In the genomic region with DNA sequence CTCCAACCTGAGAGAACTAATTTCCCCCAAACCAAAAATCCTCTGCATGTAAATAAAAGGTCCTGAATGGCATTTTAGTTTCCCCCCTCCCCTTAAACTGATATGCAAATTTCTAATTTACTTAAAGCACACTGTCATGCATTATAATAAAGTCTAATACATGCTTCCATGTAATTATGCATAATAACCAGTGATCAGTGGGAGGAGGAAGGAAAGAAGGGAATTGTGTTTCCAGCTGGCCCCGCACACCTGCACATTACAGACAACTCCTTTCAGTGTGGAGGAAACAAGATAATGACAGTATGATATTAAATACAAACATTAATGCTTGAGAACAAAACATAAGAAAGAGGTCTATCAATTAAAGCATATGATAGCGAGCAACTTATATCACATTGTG, we compare ENCODE assay signal across 23 mouse cellular contexts.
DNase-seq lines count a peak whose midpoint lies in the region; ATAC-seq and TF ChIP-seq lines count a peak whose summit lies in the region.
"Had no signal": no experiment of that assay in that cellular context is flagged by ENCODE, and none has a peak within 500 bp of the region (broad histone marks: within the 10 kb centered on the region; RNA-seq: fewer than 3 reads in every experiment).

No protein-coding gene starts in this region.

- no peak overlapping the region for H3K4me3 ChIP-seq in forebrain, embryonic 14.5 days (ENCODE audit: low read depth, low read length)
- H3K4me3 ChIP-seq in forebrain, postnatal 0 days (ENCODE audit: low read depth, low read length): no peak overlapping the region
- no peak overlapping the region for H3K4me3 ChIP-seq in midbrain, embryonic 13.5 days (replicated peaks)
- H3K4me3 ChIP-seq in midbrain, embryonic 10.5 days: no peak overlapping the region
- H3K4me3 ChIP-seq in forebrain, embryonic 16.5 days (replicated peaks; ENCODE audit: low read length): no peak overlapping the region
- H3K4me3 ChIP-seq: heart, embryonic 12.5 days; heart, embryonic 15.5 days; hindbrain, embryonic 10.5 days had no signal

- DNase-seq in forebrain, embryonic 14.5 days (ENCODE audit: low spot score): peak; percentile 24
- no peak for DNase-seq in forebrain, postnatal 0 days
- no peak for DNase-seq in midbrain, embryonic 10.5 days (ENCODE audit: low spot score)
- no peak for DNase-seq in spleen, postnatal 10 days (ENCODE audit: low spot score in 2 of 2)
- DNase-seq: adrenal gland, adult 8-10 months; adrenal gland, postnatal 25 days; cerebellum, adult 18-20 months; cerebellum, adult 9-10 months; cerebellum, postnatal 14 days; gastrocnemius, postnatal 25 days; heart, adult 18-20 months; heart, postnatal 10 days; heart, postnatal 36 days; kidney, adult 18-20 months had no signal

- H3K9me3 ChIP-seq in forebrain, embryonic 14.5 days (replicated peaks; ENCODE audit: control insufficient read depth, low read length): no peaks in the 10 kb centered on the region
- H3K9me3 ChIP-seq in forebrain, postnatal 0 days (ENCODE audit: low read length): no peaks in the 10 kb centered on the region
- H3K9me3 ChIP-seq in midbrain, embryonic 13.5 days: no peaks in the 10 kb centered on the region
- no peaks in the 10 kb centered on the region for H3K9me3 ChIP-seq in midbrain, embryonic 10.5 days (replicated peaks)
- H3K9me3 ChIP-seq in forebrain, embryonic 16.5 days (ENCODE audit: control insufficient read depth, low read length): no peaks in the 10 kb centered on the region
- H3K9me3 ChIP-seq: heart, embryonic 12.5 days; heart, embryonic 15.5 days; hindbrain, embryonic 10.5 days had no signal

- no peak for TF ChIP-seq CTCF in forebrain, postnatal 0 days (IDR thresholded peaks at IDR 0.05; ENCODE audit: low read depth)

- no peak overlapping the region for H3K4me2 ChIP-seq in forebrain, embryonic 14.5 days (ENCODE audit: low read length)
- H3K4me2 ChIP-seq in forebrain, postnatal 0 days (ENCODE audit: low read depth): no peak overlapping the region
- no peak overlapping the region for H3K4me2 ChIP-seq in midbrain, embryonic 13.5 days (replicated peaks)
- H3K4me2 ChIP-seq in forebrain, embryonic 16.5 days (ENCODE audit: low read length): no peak overlapping the region
- H3K4me2 ChIP-seq: heart, embryonic 12.5 days; heart, embryonic 15.5 days had no signal

- H3K27ac ChIP-seq in forebrain, embryonic 14.5 days (ENCODE audit: low read depth, low read length): no peak overlapping the region
- no peak overlapping the region for H3K27ac ChIP-seq in forebrain, postnatal 0 days (ENCODE audit: low read depth, low read length)
- no peak overlapping the region for H3K27ac ChIP-seq in midbrain, embryonic 13.5 days
- H3K27ac ChIP-seq in midbrain, embryonic 10.5 days (replicated peaks): no peak overlapping the region
- H3K27ac ChIP-seq in forebrain, embryonic 16.5 days (ENCODE audit: low read length): no peak overlapping the region
- H3K27ac ChIP-seq: heart, embryonic 15.5 days; hindbrain, embryonic 10.5 days had no signal

- H3K9ac ChIP-seq in forebrain, embryonic 14.5 days (ENCODE audit: low read length): no peak overlapping the region
- no peak overlapping the region for H3K9ac ChIP-seq in forebrain, postnatal 0 days
- no peak overlapping the region for H3K9ac ChIP-seq in midbrain, embryonic 13.5 days (replicated peaks)
- H3K9ac ChIP-seq in forebrain, embryonic 16.5 days (replicated peaks; ENCODE audit: low read depth, low read length): no peak overlapping the region
- H3K9ac ChIP-seq: heart, embryonic 12.5 days; heart, embryonic 15.5 days had no signal

- H3K36me3 ChIP-seq in forebrain, embryonic 14.5 days (ENCODE audit: control insufficient read depth, insufficient read depth, low read length): no peaks in the 10 kb centered on the region
- no peaks in the 10 kb centered on the region for H3K36me3 ChIP-seq in forebrain, postnatal 0 days (ENCODE audit: insufficient read depth)
- H3K36me3 ChIP-seq in midbrain, embryonic 13.5 days: no peaks in the 10 kb centered on the region
- H3K36me3 ChIP-seq in midbrain, embryonic 10.5 days: no peaks in the 10 kb centered on the region
- H3K36me3 ChIP-seq in forebrain, embryonic 16.5 days (ENCODE audit: control insufficient read depth, insufficient read depth): no peaks in the 10 kb centered on the region
- H3K36me3 ChIP-seq: heart, embryonic 12.5 days; heart, embryonic 15.5 days; hindbrain, embryonic 10.5 days had no signal

- 65% methylated on average over 2 of the region's 2 CpGs for WGBS in forebrain, embryonic 14.5 days
- WGBS in forebrain, postnatal 0 days: 59% methylated on average over 2 of the region's 2 CpGs
- WGBS in midbrain, embryonic 13.5 days: 78% methylated on average over 2 of the region's 2 CpGs
- 92% methylated on average over 2 of the region's 2 CpGs for WGBS in midbrain, embryonic 10.5 days
- 60% methylated on average over 2 of the region's 2 CpGs for WGBS in forebrain, embryonic 16.5 days

- H3K4me1 ChIP-seq in forebrain, embryonic 14.5 days (ENCODE audit: control insufficient read depth, insufficient read depth, low read length): no peaks in the 10 kb centered on the region
- no peaks in the 10 kb centered on the region for H3K4me1 ChIP-seq in forebrain, postnatal 0 days (ENCODE audit: insufficient read depth)
- no peaks in the 10 kb centered on the region for H3K4me1 ChIP-seq in midbrain, embryonic 13.5 days (replicated peaks)
- H3K4me1 ChIP-seq in midbrain, embryonic 10.5 days: no peaks in the 10 kb centered on the region
- H3K4me1 ChIP-seq in forebrain, embryonic 16.5 days (replicated peaks; ENCODE audit: control insufficient read depth, insufficient read depth, low read length): no peaks in the 10 kb centered on the region
- H3K4me1 ChIP-seq: heart, embryonic 12.5 days; heart, embryonic 15.5 days; hindbrain, embryonic 10.5 days had no signal

- peak; percentile 77 for ATAC-seq in forebrain, embryonic 14.5 days
- no peak for ATAC-seq in forebrain, postnatal 0 days
- 0 out of 2 replicates have a peak, but pooled peaks have one; percentile 20 for ATAC-seq in midbrain, embryonic 13.5 days
- peak; percentile 83 for ATAC-seq in forebrain, embryonic 16.5 days
- ATAC-seq: CD4-positive, CD25-positive, alpha-beta regulatory T cell, adult 4 months; hindbrain, embryonic 16.5 days; inflammation-experienced regulatory T-cells, adult 6 months; intestine, embryonic 16.5 days had no signal

- no peaks in the 10 kb centered on the region for H3K27me3 ChIP-seq in forebrain, embryonic 14.5 days (replicated peaks; ENCODE audit: control insufficient read depth, insufficient read depth, low read length)
- H3K27me3 ChIP-seq in forebrain, postnatal 0 days (ENCODE audit: insufficient read depth, low read length): no peaks in the 10 kb centered on the region
- no peaks in the 10 kb centered on the region for H3K27me3 ChIP-seq in midbrain, embryonic 13.5 days
- H3K27me3 ChIP-seq in midbrain, embryonic 10.5 days (ENCODE audit: low read depth, poor library complexity, severe bottlenecking): no peaks in the 10 kb centered on the region
- H3K27me3 ChIP-seq in forebrain, embryonic 16.5 days (replicated peaks; ENCODE audit: control insufficient read depth, insufficient read depth, low read length): no peaks in the 10 kb centered on the region
- H3K27me3 ChIP-seq: heart, embryonic 12.5 days; heart, embryonic 15.5 days had no signal
